Mouse (Mus musculus): ENCODE data around the gene Ift122. TPM values are rescaled to one million over a fixed set of nuclear protein-coding genes. Genes with fewer than 3 reads are reported as not detected.

The Ift122 gene
- polyA plus RNA-seq, 1 experiment from 2014 or later, result 18.8 TPM

DNA sequence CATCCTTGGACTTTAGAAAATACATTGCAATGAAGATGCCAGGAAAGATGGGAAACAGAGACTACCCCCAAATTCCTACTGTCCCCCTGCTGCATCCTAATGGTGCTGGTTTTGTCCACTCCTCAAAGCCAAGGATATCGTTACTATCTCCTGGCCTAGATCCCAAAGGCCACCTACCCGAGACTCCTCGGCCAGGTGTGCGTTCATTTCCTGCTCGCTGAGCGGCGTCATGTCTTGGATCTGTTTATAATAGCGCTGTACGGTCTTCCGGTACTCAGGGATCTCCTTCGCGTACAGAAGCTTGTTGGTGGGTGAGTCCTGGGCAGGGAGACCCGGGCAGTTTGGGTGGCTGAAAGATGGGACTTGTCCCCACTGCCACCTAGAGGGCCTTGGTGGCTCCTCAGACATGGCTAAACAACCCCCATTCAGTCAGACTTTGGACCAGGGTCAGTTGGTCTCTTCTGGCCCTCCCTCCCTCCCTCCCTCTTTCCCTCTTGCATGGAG, 103.2 kb downstream of the Ift122 start:
- Histone ChIP-seq H3K9me3 (no peaks in the 10 kb centered on the region), H3K4me1 (peaks cover 33% of the 10 kb centered on the region), H3K9ac (no peak overlapping the region), H3K27ac (peak overlapping the region; percentile 51; the same call in 1 of the 2 replicates), H3K4me2 (0 out of 2 replicates have a peak overlapping the region, but pooled peaks have one; percentile 8), H3K4me3 (replicated peaks) (no peak overlapping the region), H3K27me3 (replicated peaks) (no peaks in the 10 kb centered on the region), H3K36me3 (no peaks in the 10 kb centered on the region; the same call in 1 of the 2 replicates)
- 51% methylated on average over 13 of the region's 13 CpGs for WGBS
- ATAC-seq (ENCODE audit: insufficient read depth, low FRiP score, low read depth), result no peak

DNA sequence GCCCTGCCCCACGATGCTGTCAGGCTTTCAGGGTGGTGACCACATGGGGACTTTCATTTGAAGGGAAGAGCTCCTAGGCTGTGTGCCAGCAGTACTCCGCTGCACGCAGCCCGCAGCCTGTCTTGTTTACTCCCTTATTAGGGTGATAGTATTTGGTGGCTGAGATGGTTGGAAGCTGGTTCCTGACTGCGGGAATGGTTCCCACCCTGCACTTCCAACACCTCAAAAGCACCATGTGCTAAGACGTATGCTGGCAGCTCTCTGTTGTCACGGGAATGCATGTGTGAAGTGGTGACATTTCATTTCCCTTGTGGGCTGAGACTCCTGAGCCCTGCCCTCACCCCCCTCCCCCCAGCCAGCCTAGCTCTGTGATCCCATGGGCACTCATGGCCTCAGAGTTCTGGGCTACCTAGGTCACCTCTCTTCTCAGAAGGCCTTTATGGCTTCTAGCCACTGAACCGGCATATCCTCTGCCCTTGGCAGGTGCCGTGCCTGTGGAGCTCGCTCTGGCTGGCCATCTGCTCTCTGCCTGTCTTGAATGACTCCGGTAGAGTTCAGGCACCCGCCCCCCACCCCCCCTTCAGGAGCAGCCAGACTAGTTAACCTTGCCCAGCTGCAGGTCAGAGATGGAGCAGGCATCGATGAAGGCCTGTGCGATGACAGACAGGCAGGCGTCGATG, 103.8 kb downstream of the Ift122 start:
- Histone ChIP-seq H3K36me3 (no peaks in the 10 kb centered on the region; the same call in 1 of the 2 replicates), H3K9me3 (no peaks in the 10 kb centered on the region)
- WGBS, result 40% methylated on average over 16 of the region's 16 CpGs

DNA sequence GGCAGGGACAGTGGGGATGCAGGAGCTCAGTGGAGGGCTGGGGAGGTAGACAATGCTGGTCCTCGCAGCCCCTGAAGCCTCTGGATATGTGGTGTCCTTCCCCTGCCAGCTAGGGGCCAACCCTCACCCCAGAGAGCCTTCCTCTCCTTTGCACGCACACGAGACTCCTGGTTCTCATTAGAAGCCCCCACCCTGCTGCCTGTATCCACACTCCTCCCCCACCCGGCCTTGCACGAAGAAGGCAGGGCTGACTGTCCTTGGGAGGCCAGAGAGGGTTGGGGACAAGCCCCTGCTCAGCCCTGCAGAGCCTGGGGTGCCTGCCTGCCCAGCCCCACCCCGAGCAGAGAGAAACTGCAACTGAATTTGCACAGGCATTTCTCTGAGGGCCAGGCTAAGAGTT, 104.4 kb downstream of the Ift122 start:
- no peaks in the 10 kb centered on the region; the same call in 1 of the 2 replicates for H3K36me3 ChIP-seq

More for the DNA sequence above, 103.8 kb downstream of the Ift122 start:
- H3K9ac ChIP-seq, result no peak overlapping the region
- ATAC-seq (ENCODE audit: insufficient read depth, low FRiP score, low read depth), result peak; percentile 18; the same call in 1 of the 2 replicates
- H3K4me2 ChIP-seq, result no peak overlapping the region
- H3K27me3 ChIP-seq (replicated peaks), result no peaks in the 10 kb centered on the region
- H3K4me3 ChIP-seq (replicated peaks), result no peak overlapping the region
- peak overlapping the region; percentile 79 for H3K27ac ChIP-seq
- peaks cover 33% of the 10 kb centered on the region for H3K4me1 ChIP-seq

DNA sequence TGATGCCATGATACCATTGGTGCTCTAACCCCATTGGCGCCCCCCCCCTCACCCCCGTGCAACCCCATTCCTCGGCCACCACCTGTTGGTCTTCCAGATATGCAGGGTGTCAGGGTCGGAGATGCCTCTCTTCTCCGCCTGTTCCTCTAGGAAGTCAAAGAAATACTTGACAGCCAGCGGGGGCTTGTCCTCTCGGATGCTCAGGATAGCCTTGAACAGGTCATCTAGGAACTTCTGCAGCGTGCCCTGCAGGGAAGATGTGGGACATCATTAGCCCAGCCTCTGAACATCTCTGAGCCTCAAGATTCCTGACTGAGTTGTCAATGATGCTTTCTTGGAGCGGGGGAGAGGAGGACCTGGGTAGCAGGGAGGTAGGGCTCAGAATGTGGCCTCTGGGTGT, 105.2 kb downstream of the Ift122 start:
- Histone ChIP-seq H3K27ac (peak overlapping the region; percentile 49), H3K27me3 (replicated peaks) (no peaks in the 10 kb centered on the region), H3K4me1 (peaks cover 33% of the 10 kb centered on the region), H3K9me3 (no peaks in the 10 kb centered on the region), H3K9ac (no peak overlapping the region), H3K4me3 (replicated peaks) (no peak overlapping the region), H3K4me2 (no peak overlapping the region), H3K36me3 (no peaks in the 10 kb centered on the region; the same call in 1 of the 2 replicates)
- WGBS, result 91% methylated on average over 9 of the region's 9 CpGs
- ATAC-seq (ENCODE audit: insufficient read depth, low FRiP score, low read depth), result no peak

More for the DNA sequence above, 104.4 kb downstream of the Ift122 start:
- Histone ChIP-seq H3K4me3 (replicated peaks) (no peak overlapping the region), H3K9ac (no peak overlapping the region), H3K27ac (peak overlapping the region; percentile 79), H3K27me3 (replicated peaks) (no peaks in the 10 kb centered on the region), H3K9me3 (no peaks in the 10 kb centered on the region), H3K4me1 (peaks cover 33% of the 10 kb centered on the region), H3K4me2 (no peak overlapping the region)
- ATAC-seq (ENCODE audit: insufficient read depth, low FRiP score, low read depth), result no peak; the same call in 1 of the 2 replicates
- 63% methylated on average over 6 of the region's 6 CpGs for WGBS

DNA sequence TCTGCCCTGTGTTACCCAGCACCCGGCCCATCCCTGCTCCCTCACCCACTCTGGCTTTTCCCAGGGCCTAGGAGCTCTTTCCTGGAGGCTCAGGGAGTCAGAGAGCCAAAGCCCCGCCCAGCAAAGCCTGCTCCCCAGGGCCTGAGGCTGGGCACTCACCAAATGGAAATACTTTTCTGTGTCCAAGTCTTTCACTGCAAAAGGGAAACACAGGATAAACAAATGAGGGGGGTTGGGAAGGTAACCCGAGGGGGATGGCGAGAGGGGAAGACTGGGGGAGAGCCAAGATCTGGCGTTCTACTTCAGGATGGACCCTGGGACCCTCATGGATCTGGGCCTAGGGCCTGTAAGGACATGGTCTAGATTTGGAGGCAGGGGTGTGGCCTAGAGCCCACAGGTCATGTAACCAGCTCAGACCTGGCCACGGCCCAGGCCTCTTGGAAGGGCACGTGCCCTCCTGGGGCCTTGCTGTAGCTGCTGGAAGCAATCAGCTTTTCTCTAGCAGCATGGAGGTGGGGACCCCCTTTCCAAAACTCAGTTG, 106.0 kb downstream of the Ift122 start:
- Histone ChIP-seq H3K9me3 (no peaks in the 10 kb centered on the region), H3K4me2 (no peak overlapping the region), H3K27me3 (replicated peaks) (no peaks in the 10 kb centered on the region), H3K27ac (peak overlapping the region; percentile 49), H3K9ac (no peak overlapping the region), H3K4me1 (peaks cover 33% of the 10 kb centered on the region), H3K36me3 (peaks cover 2% of the 10 kb centered on the region; the same call in 1 of the 2 replicates), H3K4me3 (replicated peaks) (no peak overlapping the region)
- WGBS, result 54% methylated on average over 7 of the region's 7 CpGs
- no peak for ATAC-seq (ENCODE audit: insufficient read depth, low FRiP score, low read depth)

DNA sequence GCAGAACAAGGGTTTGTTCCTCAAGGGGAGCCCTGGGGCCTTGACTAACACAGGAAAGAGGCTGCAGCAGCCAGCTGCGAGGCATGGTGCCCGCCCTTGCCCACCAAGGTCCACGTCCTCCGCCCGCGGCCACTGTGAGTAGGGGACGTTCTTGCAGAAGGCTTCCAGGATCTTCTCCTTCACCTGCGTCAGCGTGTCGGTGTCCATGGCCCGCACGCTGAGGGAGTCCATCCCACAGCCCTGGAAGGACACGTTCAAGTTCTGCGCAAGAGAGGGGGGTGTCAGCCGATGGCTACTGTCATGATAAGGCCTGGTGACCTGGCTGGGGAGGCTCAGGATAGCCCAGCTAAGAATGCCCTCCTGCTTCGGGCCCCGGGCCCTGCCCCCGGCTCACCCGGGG, 107.1 kb downstream of the Ift122 start:
- Histone ChIP-seq H3K27ac (no peak overlapping the region), H3K9me3 (no peaks in the 10 kb centered on the region), H3K36me3 (peaks cover 3% of the 10 kb centered on the region; the same call in 1 of the 2 replicates), H3K4me1 (peaks cover 33% of the 10 kb centered on the region), H3K4me3 (replicated peaks) (no peak overlapping the region), H3K9ac (no peak overlapping the region), H3K4me2 (no peak overlapping the region), H3K27me3 (replicated peaks) (no peaks in the 10 kb centered on the region)
- 92% methylated on average over 19 of the region's 19 CpGs for WGBS
- no peak for ATAC-seq (ENCODE audit: insufficient read depth, low FRiP score, low read depth)

DNA sequence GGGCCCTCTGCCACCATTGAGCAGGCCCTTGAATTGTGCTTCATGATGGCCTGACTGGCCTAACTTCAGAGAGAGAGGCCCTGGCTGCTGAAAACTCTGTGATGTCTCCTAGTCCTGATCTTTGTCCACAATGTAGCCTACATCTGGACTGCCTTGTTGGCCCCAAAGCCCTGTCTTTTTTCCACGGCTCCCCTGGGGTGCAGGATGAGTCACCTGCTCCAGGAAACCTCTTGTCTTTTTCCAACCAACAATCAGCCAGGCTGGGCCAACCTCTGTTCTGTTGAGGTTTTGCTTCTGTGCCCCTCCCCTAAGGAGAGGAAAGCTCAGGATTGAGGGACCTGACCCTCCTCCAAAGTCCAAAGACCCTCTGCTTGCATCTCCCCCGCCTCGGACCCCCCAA, 108.5 kb downstream of the Ift122 start:
- Histone ChIP-seq H3K9ac (no peak overlapping the region), H3K4me1 (peaks cover 29% of the 10 kb centered on the region), H3K27me3 (replicated peaks) (no peaks in the 10 kb centered on the region), H3K36me3 (peaks cover 5% of the 10 kb centered on the region; the same call in 1 of the 2 replicates), H3K4me2 (no peak overlapping the region), H3K9me3 (no peaks in the 10 kb centered on the region), H3K27ac (no peak overlapping the region), H3K4me3 (replicated peaks) (no peak overlapping the region)
- ATAC-seq (ENCODE audit: insufficient read depth, low FRiP score, low read depth), result no peak
- 87% methylated on average over 3 of the region's 3 CpGs for WGBS

DNA sequence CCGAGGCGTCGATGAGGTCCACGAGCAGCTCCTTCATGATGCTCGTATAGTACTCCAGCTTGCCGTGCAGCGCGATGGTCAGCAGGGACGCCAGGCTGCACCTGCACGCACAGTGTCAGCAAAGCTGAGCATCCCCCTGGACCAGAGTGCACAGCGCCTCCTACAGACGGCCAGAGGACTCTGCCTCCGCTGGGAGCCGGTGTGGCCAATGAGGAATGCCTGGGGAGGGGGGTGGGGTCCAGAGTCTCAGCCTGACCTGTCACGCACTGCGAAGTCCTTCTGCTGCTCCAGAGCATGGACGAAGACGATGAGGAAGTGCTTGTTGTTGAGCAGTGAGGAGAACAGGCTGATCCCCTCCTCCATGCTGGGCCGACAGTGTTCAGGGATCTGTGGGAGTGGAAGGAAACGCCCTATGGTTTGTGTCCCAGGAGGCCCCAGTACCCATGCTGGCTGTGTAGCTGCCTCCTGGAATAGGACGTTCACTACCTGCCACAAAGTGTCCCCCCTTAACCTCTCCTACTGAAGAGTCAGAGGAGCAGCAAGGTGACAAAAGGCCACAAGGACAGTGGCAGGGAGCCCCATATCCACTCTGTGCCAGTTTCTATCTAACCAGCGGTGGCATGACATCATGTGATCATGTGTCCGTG, 109.3 kb downstream of the Ift122 start:
- no peak overlapping the region for H3K4me2 ChIP-seq
- 52% methylated on average over 23 of the region's 23 CpGs for WGBS
- no peaks in the 10 kb centered on the region for H3K9me3 ChIP-seq
- no peak overlapping the region for H3K9ac ChIP-seq
- peaks cover 5% of the 10 kb centered on the region for H3K36me3 ChIP-seq
- ATAC-seq (ENCODE audit: insufficient read depth, low FRiP score, low read depth), result no peak
- no peak overlapping the region for H3K27ac ChIP-seq
- peaks cover 20% of the 10 kb centered on the region for H3K4me1 ChIP-seq
- H3K4me3 ChIP-seq (replicated peaks), result no peak overlapping the region
- H3K27me3 ChIP-seq (replicated peaks), result no peaks in the 10 kb centered on the region

DNA sequence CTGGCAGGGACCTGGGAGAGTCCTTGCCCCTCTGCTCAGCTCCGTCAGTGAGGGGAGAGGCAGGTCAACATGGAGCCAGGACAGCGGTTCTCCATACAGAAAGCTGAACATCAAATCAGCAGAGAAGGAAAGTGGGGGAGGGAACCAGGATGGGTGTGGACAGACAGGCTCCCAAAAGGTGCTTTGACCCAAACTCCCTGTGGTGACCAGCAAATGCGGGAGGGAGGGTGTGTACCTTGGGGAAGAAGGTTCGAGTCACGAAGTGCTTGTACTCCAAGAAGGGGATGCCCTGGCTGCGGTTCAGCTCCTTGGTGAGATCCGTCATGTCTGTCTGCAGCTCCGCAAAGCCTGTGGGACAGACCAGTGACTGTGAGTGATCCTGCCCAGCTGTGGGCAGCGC, 110.4 kb downstream of the Ift122 start:
- peaks cover 5% of the 10 kb centered on the region for H3K36me3 ChIP-seq
- H3K9ac ChIP-seq, result no peak overlapping the region
- 76% methylated on average over 9 of the region's 9 CpGs for WGBS

DNA sequence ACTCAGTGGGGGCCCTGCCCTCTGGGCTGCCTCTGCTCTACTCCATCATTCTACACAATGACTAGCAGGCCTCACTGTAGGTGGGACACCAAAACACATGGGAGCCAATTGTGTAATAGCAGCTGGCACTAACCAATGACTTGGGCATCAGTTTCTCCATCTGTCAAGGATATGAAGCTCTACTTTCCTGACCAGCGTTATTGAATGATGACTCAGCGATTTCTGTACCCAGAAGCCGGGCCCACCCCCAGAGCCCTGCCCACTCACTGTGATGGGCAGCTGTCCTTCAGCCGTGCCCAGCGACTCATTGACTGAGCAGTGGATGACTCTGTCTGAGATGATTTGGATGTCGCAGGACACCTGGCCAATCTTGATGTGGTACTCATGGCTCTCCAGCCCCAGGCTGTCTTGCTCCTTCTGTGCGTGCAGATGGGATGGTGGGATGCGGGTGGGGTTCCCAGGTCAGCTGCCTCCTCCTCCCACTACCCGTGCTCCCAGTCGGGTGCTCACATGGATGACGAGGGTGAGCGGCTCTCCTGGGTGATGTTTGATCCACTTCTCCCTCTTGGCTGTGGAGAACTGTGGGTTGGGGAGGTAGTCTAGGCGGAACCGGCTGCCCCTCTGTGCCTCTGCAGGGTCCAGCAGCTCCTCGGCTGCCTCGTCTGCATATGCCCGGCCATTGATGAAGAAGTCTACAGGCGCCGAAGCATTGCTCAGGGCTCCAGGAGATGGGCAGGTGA, 113.1 kb downstream of the Ift122 start:
- H3K9ac ChIP-seq, result no peak overlapping the region
- no peak for ATAC-seq (ENCODE audit: insufficient read depth, low FRiP score, low read depth)
- H3K36me3 ChIP-seq, result peaks cover 8% of the 10 kb centered on the region; the same call in 1 of the 2 replicates
- H3K27me3 ChIP-seq (replicated peaks), result no peaks in the 10 kb centered on the region
- no peak overlapping the region for H3K4me3 ChIP-seq (replicated peaks)
- H3K27ac ChIP-seq, result no peak overlapping the region
- WGBS, result 92% methylated on average over 19 of the region's 19 CpGs
- H3K4me1 ChIP-seq, result peaks cover 2% of the 10 kb centered on the region; the same call in 1 of the 2 replicates
- H3K4me2 ChIP-seq, result no peak overlapping the region
- no peaks in the 10 kb centered on the region for H3K9me3 ChIP-seq

More for the DNA sequence above, 110.4 kb downstream of the Ift122 start:
- no peak for ATAC-seq (ENCODE audit: insufficient read depth, low FRiP score, low read depth)
- no peaks in the 10 kb centered on the region for H3K27me3 ChIP-seq (replicated peaks)
- no peaks in the 10 kb centered on the region for H3K9me3 ChIP-seq
- H3K4me1 ChIP-seq, result peaks cover 11% of the 10 kb centered on the region
- H3K27ac ChIP-seq, result no peak overlapping the region
- H3K4me3 ChIP-seq (replicated peaks), result no peak overlapping the region
- no peak overlapping the region for H3K4me2 ChIP-seq

DNA sequence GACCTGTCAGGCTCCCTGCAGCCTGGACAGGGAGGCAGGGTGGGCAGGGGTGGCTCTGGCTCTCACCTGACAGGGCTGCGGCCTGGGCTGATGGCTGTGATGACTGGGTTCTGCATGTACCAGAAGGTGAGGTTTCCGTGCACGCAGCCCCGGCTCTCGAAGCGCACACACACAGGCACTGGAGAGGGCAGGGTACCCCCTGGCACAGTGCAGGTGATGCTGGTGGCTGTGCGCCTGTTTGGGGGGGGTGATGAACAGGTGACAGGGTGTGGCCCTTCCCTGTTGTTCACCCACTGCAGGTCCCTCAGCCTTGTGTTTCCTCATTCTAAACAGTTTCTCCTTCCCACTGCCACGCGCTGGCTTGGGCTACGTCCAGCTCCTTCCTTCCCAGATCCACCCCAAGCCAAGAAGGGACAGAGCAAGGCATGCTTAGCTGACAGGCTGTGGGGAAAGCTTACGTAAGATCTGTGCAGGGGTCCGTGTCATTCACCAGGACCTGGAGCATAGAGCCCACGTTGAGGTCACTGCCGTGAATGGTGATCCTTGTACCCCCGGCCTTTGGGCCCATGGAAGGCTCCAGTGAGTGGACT, 114.1 kb downstream of the Ift122 start:
- ATAC-seq (ENCODE audit: insufficient read depth, low FRiP score, low read depth), result no peak
- no peak overlapping the region for H3K9ac ChIP-seq
- H3K9me3 ChIP-seq, result no peaks in the 10 kb centered on the region
- H3K27ac ChIP-seq, result no peak overlapping the region
- peaks cover 12% of the 10 kb centered on the region for H3K4me1 ChIP-seq
- WGBS, result 92% methylated on average over 15 of the region's 15 CpGs
- no peaks in the 10 kb centered on the region for H3K27me3 ChIP-seq (replicated peaks)
- no peak overlapping the region for H3K4me2 ChIP-seq
- H3K4me3 ChIP-seq (replicated peaks), result no peak overlapping the region
- H3K36me3 ChIP-seq, result peaks cover 8% of the 10 kb centered on the region; the same call in 1 of the 2 replicates

Measured in stomach, embryonic 15.5 days (tissue).